Mouse (Mus musculus) ES-CJ7 (cell line): ENCODE measurements around the gene Timm10.

ENCODE experiments used
- DNase-seq: peaks from one replicate; pipeline ENCODE4 v3.0.0; 2011; ENCODE audit warnings: low read depth, low spot score

Timm10 gene

DNA sequence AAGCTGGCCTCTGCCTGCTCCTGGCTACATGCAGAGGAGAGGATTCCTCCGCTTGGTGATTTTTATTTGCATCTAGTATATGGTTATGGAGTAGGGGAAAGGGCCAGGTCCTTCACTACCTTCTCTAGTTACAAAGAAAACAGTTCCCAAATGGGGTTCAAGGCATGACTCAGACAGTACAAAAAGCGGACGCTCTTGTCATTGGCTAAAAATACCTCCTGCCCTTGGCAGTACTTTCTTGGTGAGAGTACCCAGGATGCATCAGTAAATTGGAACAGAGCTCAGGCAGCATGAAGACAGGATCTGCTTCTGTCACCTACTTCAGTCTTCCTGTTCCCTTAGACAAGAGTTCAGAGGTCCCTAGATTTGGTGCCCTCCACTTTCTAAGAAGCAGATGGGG is 6.9 kb upstream of the Timm10 start:
- DNase-seq: no peak

GRCm38 (mm10) chr2:84822552-84822951 is 4.2 kb upstream of the Timm10 start, which contains the start of gene Smtnl1:
TSS of gene Smtnl1 (minus strand) at chr2:84822652.
- no peak for DNase-seq

- DNase-seq: no peak
Observed at GRCm38 (mm10) chr2:84823237-84823636, 3.6 kb upstream of the Timm10 start.

GRCm38 (mm10) chr2:84827283-84827920 is 605 bp downstream of the Timm10 start:
- DNase-seq: peak; percentile 62

GRCm38 (mm10) chr2:84831666-84832391 is 5.0 kb downstream of the Timm10 start:
- peak; percentile 82 for DNase-seq

GRCm38 (mm10) chr2:84837107-84837506 is 10.3 kb downstream of the Timm10 start:
- peak; percentile 84 for DNase-seq

GRCm38 (mm10) chr2:84837817-84838592 is 11.2 kb downstream of the Timm10 start:
- peak; percentile 95 for DNase-seq

DNA sequence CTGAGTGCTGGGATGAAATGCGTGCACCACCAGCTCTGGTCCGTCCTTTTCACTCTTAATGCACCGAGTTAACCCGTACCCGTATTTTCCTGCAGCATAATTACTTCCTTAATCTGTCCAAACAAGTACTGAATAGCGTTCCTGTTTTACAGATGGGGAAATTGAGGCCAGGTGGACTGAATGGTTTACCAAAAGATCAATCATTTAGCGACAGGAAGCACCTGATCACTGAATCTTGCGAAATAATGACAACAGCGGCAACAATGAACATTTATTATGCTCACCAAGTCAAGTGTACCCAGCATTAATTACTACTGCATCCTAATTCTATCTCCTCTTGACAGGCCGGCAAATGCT is 11.8 kb downstream of the Timm10 start, which contains the start of gene Slc43a1:
Gene Slc43a1, plus strand, starts transcription at position 258 of the 357 bp plus-strand sequence.
- DNase-seq: no peak

- DNase-seq: peak; percentile 56
Observed at GRCm38 (mm10) chr2:84838993-84839980, 12.5 kb downstream of the Timm10 start.

DNA sequence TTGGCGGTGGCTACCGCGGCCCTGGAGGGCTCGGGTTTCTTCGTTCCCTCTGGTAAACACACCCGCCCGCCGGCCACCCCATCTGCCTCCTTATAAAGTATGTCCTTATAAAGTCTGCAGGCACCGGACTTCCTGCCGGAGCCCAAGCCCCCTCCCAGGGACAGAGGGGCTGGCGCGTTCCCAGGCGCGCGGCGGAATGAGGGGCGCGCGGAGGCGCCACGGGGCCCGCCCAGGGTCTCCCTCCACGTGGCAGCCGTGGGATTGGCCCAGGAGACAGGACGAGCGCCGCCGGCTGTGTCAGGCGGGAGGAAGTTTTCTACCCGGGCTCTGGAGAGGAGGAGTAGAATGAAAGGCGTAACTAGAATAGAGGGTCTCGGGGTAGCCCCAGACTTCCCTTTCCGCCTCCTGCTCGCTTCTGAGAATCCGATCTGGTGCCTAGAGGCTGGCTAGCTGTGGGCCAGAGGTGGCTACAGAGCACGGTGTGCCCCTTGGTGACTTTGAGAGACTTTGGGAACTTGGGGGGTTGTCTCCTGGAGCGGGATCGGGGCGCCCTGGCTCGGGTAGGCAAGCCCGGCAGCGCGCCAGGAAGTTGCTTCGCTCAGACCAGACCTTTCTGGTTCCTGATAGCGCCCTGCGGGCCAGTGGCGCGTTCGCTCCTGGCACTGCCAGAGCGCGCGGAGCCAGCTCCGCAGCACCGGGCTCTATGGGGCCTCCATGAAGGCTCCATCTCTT is 13.4 kb downstream of the Timm10 start:
- peak; percentile 62 for DNase-seq

DNA sequence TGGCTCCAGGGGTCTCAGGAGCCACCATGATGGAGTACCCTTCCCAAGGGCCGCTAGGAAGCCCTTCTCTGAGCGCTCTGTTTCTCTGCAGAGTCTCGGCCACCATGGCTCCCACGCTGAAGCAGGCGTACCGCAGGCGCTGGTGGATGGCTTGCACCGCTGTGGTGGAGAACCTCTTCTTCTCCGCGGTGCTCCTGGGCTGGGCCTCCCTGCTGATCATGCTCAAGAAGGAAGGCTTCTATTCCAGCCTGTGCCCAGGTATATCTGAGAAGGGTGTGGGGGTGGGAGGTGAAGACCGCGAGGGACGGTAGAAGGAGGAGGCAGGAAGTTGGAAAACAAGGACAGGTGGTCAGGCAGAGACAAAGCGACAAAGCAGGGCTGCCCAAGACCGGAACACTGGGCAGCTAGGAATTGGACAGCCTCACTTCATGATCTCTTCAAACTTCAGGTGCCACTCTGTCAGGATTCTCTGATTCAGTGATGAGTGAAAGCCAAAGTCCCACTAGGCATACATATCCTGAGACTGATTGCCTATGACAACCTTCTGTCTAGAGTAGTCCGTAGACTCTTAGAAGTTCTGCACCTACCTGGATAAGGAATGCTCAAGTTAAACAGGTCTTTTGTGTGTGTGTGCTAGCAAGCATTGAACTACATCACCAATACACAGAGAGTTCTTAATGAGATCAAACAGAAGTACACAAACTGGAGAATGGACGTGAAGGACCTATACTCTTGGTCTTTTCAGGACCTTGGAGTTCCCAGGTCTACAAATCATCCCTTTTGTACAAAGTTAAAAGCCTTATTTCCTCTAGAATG is 14.2 kb downstream of the Timm10 start:
- no peak for DNase-seq

GRCm38 (mm10) chr2:84841905-84842304 is 15.1 kb downstream of the Timm10 start:
- DNase-seq: no peak

DNA sequence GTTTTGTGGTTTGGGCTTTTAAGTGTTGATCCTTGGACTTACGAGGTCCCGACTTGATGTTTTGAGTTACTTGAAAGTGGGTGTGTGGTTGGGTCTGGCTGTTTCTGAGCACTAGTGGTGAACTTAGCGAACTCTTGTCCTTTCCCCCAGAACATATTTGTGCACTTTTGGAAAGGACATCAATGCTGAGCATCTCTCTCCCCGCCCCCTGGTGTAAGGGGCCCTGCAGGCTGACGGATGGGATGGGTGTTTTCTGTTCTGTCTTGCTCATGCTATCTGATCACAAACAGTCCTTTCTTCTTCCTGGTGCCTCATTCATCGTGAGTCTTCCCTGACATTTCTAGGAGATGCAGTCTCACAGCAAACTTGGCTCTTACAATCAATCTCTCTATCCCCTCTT is 16.9 kb downstream of the Timm10 start:
- DNase-seq: no peak

DNA sequence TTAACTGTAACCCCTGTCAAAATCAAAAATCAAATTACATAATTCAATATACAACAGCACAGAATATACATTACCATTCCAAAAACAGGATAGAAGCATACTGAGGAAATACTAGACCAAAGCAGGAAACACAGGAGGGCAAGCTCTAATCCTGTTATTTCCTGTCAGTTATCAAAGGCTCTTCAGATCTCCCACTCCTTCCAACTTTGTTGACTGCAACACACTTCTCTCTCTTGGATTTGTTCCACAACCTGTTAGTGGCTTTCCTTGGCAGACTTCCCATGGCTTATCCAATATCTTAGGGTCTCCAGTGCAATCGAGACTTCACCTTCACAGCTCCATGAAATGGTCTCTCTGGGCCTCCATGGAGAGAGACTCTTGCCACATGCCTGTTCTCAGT is 18.4 kb downstream of the Timm10 start:
- no peak for DNase-seq

- no peak for DNase-seq
Observed at GRCm38 (mm10) chr2:84850407-84851129, 23.8 kb downstream of the Timm10 start.

DNA sequence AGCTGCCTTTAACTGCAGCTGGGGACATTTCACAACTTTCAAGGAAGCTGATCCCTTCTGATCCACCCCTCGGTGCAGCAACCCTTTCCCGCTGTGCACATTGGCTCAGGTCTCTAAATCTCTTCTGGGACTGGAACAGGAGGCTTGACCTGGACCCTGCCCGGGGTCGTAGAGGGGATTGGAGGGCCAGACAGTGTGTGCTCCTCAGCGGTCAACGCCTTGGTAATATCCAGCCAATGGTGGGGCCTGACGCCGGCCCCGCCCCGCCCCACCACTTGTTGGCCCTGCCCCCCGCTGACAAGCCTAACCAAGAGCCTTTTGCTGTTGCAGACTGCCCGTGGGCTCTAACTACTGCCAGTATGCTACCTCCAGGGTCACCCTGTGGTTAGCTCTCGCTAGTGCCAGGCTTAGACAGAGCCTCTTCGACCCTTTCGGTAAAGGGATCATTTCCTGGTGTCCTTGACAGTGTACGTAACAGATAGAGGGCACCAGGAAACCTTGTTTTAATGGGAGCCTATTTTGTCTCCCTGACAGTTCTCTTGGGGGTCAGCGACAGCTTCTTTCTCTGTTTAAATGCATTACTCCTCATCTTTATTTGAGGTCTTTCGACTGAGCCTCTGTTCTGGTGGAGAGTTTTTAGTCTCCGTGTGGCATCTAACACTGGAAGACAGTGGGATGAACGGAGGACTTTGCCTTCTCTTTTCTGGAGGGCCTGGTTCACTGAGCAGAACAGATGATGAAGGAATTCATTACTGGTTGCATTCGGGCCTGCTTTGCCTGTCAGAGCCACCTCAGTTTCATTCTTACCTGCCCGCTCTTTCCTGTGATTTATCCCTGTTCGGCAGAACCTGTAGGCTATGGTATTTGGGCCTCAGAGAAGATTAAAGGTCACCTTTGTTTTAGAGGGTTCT is 24.6 kb downstream of the Timm10 start:
- peak; percentile 68 for DNase-seq

DNA sequence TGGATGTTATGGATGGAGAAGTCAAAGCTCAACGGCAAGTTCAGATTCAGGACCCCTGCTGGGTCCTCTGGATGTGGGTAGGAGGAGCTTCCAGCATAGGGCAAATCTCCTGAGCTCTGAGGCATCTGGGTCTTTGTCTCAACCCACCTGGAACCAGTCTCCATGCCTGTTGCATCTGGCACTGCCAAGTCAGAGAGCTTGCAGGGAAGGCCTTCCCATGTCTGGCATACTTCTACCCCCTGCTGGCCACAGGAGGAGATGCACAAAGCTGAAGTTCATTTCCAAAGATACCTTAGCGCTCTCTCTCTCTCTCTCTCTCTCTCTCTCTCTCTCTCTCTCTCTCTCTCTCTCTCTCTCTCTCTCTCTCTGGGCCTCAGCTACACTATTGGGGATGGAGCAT is 28.9 kb downstream of the Timm10 start:
- DNase-seq: peak; percentile 61

DNA sequence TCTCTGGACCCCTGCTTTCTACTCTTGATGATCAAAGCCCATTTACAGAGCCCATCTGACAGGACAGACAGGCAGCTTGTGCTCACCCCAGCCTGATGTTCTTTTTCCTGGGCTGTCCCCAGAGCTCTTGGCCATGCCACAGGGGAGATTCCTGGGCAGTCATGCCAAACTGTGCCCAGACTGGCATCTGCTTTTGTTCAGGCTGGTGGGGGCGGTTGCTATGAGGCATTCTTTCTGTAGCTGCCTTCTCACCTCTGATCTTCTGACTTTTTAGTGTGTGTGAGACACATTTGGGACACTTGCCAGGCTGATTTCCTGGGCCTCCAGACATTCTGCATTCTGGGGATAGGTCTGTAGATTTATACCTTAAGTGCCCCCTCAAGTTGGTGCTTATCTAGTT is 31.8 kb downstream of the Timm10 start:
- DNase-seq: no peak
